ENCODE assay signal across 8 mouse cellular contexts in genomic region chr11:102556031-102556715, GRCm38 (mm10). TPM values are rescaled to one million over a fixed set of nuclear protein-coding genes. Genes with fewer than 3 reads are reported as not detected.
DNase-seq lines count a peak whose midpoint lies in the region; ATAC-seq lines count a peak whose summit lies in the region.

Gene Gpatch8 (minus strand): TSS chr11:102556392.

- peak within 1 kb of the TSS; percentile 63 for H3K4me2 ChIP-seq in hindbrain, embryonic 12.5 days (replicated peaks)

- H3K36me3 ChIP-seq in hindbrain, embryonic 12.5 days = no peaks in the 10 kb centered on the region

- peak within 1 kb of the TSS; percentile 91 for H3K9ac ChIP-seq in hindbrain, embryonic 12.5 days

- DNase-seq in NIH3T3 (ENCODE audit: low read depth) = peak; percentile 99
- DNase-seq in cerebellum, postnatal 10 days = peak; percentile 96 to 98
- DNase-seq in frontal cortex, postnatal 10 days (ENCODE audit: low spot score in 2 of 2) = peak; percentile 96
- peak; percentile 94 to 98 for DNase-seq in layer of hippocampus, postnatal 14 days (ENCODE audit: low spot score in 2 of 2)
- peak; percentile 94 for DNase-seq in lung, postnatal 14 days
- DNase-seq in retina, adult 2 months (ENCODE audit: low read depth, low spot score) = peak; percentile 92
- peak; percentile 89 to 90 for DNase-seq in thymus, postnatal 36 days

- WGBS in hindbrain, embryonic 12.5 days = under 1% methylated on average over 55 of the region's 55 CpGs

- H3K27ac ChIP-seq in hindbrain, embryonic 12.5 days = peak within 1 kb of the TSS; percentile 95

- peak; percentile 96 for ATAC-seq in hindbrain, embryonic 12.5 days (ENCODE audit: low FRiP score)

- H3K4me1 ChIP-seq in hindbrain, embryonic 12.5 days = peaks cover 21% of the 10 kb centered on the region

- no peaks in the 10 kb centered on the region for H3K27me3 ChIP-seq in hindbrain, embryonic 12.5 days

- peak within 1 kb of the TSS; percentile 73 for H3K4me3 ChIP-seq in hindbrain, embryonic 12.5 days

- no peaks in the 10 kb centered on the region for H3K9me3 ChIP-seq in hindbrain, embryonic 12.5 days (replicated peaks)

RNA-seq across cellular contexts. Expression of gene Gpatch8, which starts in this region (rescaled TPM):
- polyA plus RNA-seq in hindbrain, embryonic 12.5 days (2016; fragmentation: Nextera tagmentation; extraction: Ambion mirVana) = 74.6 and 76.7 TPM in 2 replicates
- 10 to 100 TPM; 51.4 to 54.4 TPM for total RNA-seq in layer of hippocampus, postnatal 14 days (2021)

Comparison
In these comparisons a context has a peak if more than half of its experiments do, and no peak if none do; other contexts are left out.
1. Peak in every context shown above with its lines: DNase-seq, ATAC-seq, H3K4me3 ChIP-seq and H3K27ac ChIP-seq.